Mouse (Mus musculus) intestine, embryonic 14.5 days (tissue): ENCODE measurements at regions not wholly inside any gene's neighbourhood (a gene's known extent, or its start where the extent isn't known, plus 50 kb on each side); places are given as distances from the start of the nearest gene placed in this dataset.

ENCODE experiments used
- ATAC-seq: fragments of 200-750 bp; cut with Nextera tagmentation; replicated peaks from 2 replicates; pipeline ENCODE4 v1.8.0; 2017; ENCODE audit warnings: low read depth, moderate number of reproducible peaks, moderate TSS enrichment, moderate library complexity; ENCODE audit not compliant: low FRiP score, low TSS enrichment
- DNase-seq: peaks from one replicate; pipeline ENCODE4 v3.0.0-alpha.2; 2018; ENCODE audit warnings: low spot score
- H3K27ac ChIP-seq: fragments of 300-500 bp; sonication (generic); 2 replicates; pipeline ENCODE4 v1.5.1; 2014; ENCODE audit warnings: low read depth, mild to moderate bottlenecking, control low read depth
- H3K27me3 ChIP-seq: fragments of 300-500 bp; sonication (generic); replicated peaks from 2 replicates; pipeline ENCODE4 v1.6.1; 2014; ENCODE audit warnings: low read length, control low read depth; ENCODE audit not compliant: control insufficient read depth, insufficient read depth
- H3K36me3 ChIP-seq: fragments of 300-500 bp; sonication (generic); 2 replicates; pipeline ENCODE4 v1.6.1; 2014; ENCODE audit warnings: low read length, control low read depth; ENCODE audit not compliant: control insufficient read depth, insufficient read depth
- H3K4me1 ChIP-seq: fragments of 300-500 bp; sonication (generic); replicated peaks from 2 replicates; pipeline ENCODE4 v1.6.1; 2014; ENCODE audit warnings: low read length, control low read depth, mixed read lengths; ENCODE audit not compliant: control insufficient read depth, insufficient read depth
- H3K4me2 ChIP-seq: fragments of 300-500 bp; sonication (generic); 2 replicates; pipeline ENCODE4 v1.6.1; 2014; ENCODE audit warnings: low read length
- H3K4me3 ChIP-seq: fragments of 300-500 bp; sonication (generic); 2 replicates; pipeline ENCODE4 v1.5.1; 2014; ENCODE audit warnings: low read depth, low read length, control low read depth, mixed read lengths
- H3K9ac ChIP-seq: fragments of 300-500 bp; sonication (generic); 2 replicates; pipeline ENCODE4 v1.6.1; 2014; ENCODE audit warnings: mild to moderate bottlenecking, low read length
- H3K9me3 ChIP-seq: fragments of 300-500 bp; sonication (generic); 2 replicates; pipeline ENCODE4 v1.6.1; 2016; ENCODE audit warnings: low read length, control low read depth; ENCODE audit not compliant: control insufficient read depth
- WGBS: fragments of 180-500 bp; shearing (Covaris S2); extraction: QIAGEN DNeasy Blood & Tissue Kit; methylation state at CpG from one replicate; pipeline ENCODE4 v1.1.7; 2014; 5-methylcytosine and 5-hydroxymethylcytosine counted together

DNA sequence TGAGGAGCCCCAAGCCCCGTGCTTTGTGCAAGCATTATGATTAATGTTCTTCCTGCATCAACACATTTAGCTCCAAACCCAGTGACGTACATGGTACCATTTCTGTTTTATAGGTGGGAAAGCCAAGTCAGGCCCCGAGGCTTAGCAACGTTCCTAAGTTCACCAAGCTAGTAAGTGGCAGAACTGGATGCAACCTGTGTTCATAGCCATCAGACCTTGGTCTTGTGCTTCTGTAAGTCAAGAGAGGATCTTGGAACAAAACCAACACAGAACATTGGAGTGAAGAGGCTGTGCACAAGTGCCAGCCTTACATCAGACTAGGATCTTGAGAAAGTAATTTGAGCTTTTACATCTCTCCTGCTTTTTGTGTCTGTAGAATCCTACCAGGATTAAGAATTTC lies 71.3 kb downstream of the Cdc7 start:
- no peak overlapping the region for H3K4me3 ChIP-seq
- no peak overlapping the region for H3K27ac ChIP-seq
- WGBS, result 41% methylated on average over 4 of the region's 4 CpGs
- no peak overlapping the region for H3K9ac ChIP-seq
- no peak for ATAC-seq
- DNase-seq, result no peak
- H3K36me3 ChIP-seq, result no peaks in the 10 kb centered on the region
- H3K27me3 ChIP-seq, result no peaks in the 10 kb centered on the region
- no peaks in the 10 kb centered on the region for H3K9me3 ChIP-seq
- peaks cover 33% of the 10 kb centered on the region for H3K4me1 ChIP-seq
- no peak overlapping the region for H3K4me2 ChIP-seq

- no peak overlapping the region; the same call in 1 of the 2 replicates for H3K4me2 ChIP-seq
- H3K9ac ChIP-seq, result no peak overlapping the region
- no peaks in the 10 kb centered on the region for H3K36me3 ChIP-seq
- peaks cover 36% of the 10 kb centered on the region for H3K4me1 ChIP-seq
- H3K9me3 ChIP-seq, result no peaks in the 10 kb centered on the region
- H3K27ac ChIP-seq, result no peak overlapping the region
- DNase-seq, result no peak
- no peak overlapping the region for H3K4me3 ChIP-seq
- no peak for ATAC-seq
- 46% methylated on average over 6 of the region's 6 CpGs for WGBS
- no peaks in the 10 kb centered on the region for H3K27me3 ChIP-seq
These were observed 71.7 kb downstream of the Cdc7 start for GRCm38 (mm10) chr5:107035782-107036181.

DNA sequence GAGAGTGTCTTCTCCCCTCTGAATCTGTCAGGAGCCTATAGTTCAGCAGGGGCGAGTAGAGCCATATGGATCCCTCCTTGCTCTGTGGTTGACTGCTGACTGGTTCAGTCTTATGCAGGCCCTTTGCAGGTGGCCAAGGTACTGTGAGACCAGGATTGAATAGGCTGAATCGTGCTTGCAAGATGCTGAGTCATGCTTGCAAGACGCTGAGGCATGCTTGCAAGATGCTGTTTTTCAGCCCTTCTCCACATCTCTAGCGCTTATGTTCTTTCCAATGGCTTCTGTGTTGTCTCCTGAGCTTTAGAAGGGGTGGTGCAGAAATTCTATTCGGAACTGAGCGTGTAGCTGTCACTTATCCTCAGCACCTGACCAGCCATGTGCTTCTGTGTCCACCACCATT lies 72.4 kb downstream of the Cdc7 start:
- WGBS, result 77% methylated on average over 6 of the region's 6 CpGs
- DNase-seq, result no peak
- H3K27ac ChIP-seq, result no peak overlapping the region
- H3K9me3 ChIP-seq, result no peaks in the 10 kb centered on the region
- H3K4me1 ChIP-seq, result peaks cover 39% of the 10 kb centered on the region
- H3K9ac ChIP-seq, result no peak overlapping the region
- H3K4me3 ChIP-seq, result no peak overlapping the region
- H3K4me2 ChIP-seq, result no peak overlapping the region
- no peaks in the 10 kb centered on the region for H3K36me3 ChIP-seq
- H3K27me3 ChIP-seq, result no peaks in the 10 kb centered on the region
- ATAC-seq, result no peak

- peaks cover 39% of the 10 kb centered on the region for H3K4me1 ChIP-seq
- H3K9me3 ChIP-seq, result no peaks in the 10 kb centered on the region
- DNase-seq (no peak), ATAC-seq (no peak)
- no peak overlapping the region for H3K27ac ChIP-seq
- H3K4me3 ChIP-seq, result no peak overlapping the region
- no peaks in the 10 kb centered on the region for H3K27me3 ChIP-seq
- H3K4me2 ChIP-seq, result no peak overlapping the region
- H3K36me3 ChIP-seq, result no peaks in the 10 kb centered on the region
- no peak overlapping the region for H3K9ac ChIP-seq
- WGBS, result 82% methylated on average over 6 of the region's 6 CpGs
These were observed 73.0 kb downstream of the Cdc7 start for GRCm38 (mm10) chr5:107037087-107037486.

- Histone ChIP-seq H3K27me3 (no peaks in the 10 kb centered on the region), H3K9me3 (no peaks in the 10 kb centered on the region), H3K9ac (no peak overlapping the region), H3K27ac (peak overlapping the region; percentile 79), H3K4me3 (no peak overlapping the region), H3K4me1 (peaks cover 39% of the 10 kb centered on the region), H3K36me3 (no peaks in the 10 kb centered on the region), H3K4me2 (no peak overlapping the region)
- no peak for ATAC-seq
- 94% methylated on average over 8 of the region's 8 CpGs for WGBS
- no peak for DNase-seq
These were observed 75.2 kb downstream of the Cdc7 start for GRCm38 (mm10) chr5:107039340-107039739.

DNA sequence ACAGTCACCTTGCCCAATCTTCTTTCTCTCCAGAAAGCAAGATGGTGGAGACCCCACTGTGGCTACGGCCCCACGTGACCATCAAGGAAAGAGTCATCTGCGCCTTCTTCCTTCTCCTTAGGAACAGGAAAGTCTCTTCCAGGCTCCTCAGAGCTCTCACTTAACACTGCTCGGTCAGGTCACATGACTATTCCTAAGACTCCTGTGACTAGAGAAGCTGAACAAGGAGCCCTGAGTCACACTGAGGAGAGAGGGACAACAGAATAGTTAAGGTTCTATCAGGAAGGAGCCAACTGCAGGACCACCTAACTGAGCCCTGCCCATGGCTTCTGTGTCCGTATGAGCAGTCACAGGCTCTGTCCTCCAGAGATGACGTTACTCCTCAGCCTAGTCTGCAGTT lies 75.8 kb downstream of the Cdc7 start:
- Histone ChIP-seq H3K27me3 (no peaks in the 10 kb centered on the region), H3K4me3 (no peak overlapping the region), H3K9ac (no peak overlapping the region), H3K4me1 (peaks cover 39% of the 10 kb centered on the region), H3K9me3 (no peaks in the 10 kb centered on the region), H3K36me3 (no peaks in the 10 kb centered on the region), H3K4me2 (no peak overlapping the region), H3K27ac (peak overlapping the region; percentile 79)
- peak; percentile 48 for ATAC-seq
- WGBS, result 72% methylated on average over 6 of the region's 6 CpGs
- DNase-seq, result no peak

- DNase-seq (no peak), ATAC-seq (0 out of 2 replicates have a peak, but pooled peaks have one; percentile 53)
- no peaks in the 10 kb centered on the region for H3K9me3 ChIP-seq
- WGBS, result 58% methylated on average over 10 of the region's 10 CpGs
- H3K27ac ChIP-seq, result peak overlapping the region; percentile 79
- H3K4me2 ChIP-seq, result no peak overlapping the region
- H3K36me3 ChIP-seq, result no peaks in the 10 kb centered on the region
- no peaks in the 10 kb centered on the region for H3K27me3 ChIP-seq
- no peak overlapping the region for H3K9ac ChIP-seq
- peaks cover 40% of the 10 kb centered on the region for H3K4me1 ChIP-seq
- no peak overlapping the region for H3K4me3 ChIP-seq
These were observed 76.4 kb downstream of the Cdc7 start for GRCm38 (mm10) chr5:107040489-107040888.

GRCm38 (mm10) chr5:107045163-107045562 lies 81.0 kb downstream of the Cdc7 start:
- Histone ChIP-seq H3K4me2 (no peak overlapping the region), H3K27me3 (no peaks in the 10 kb centered on the region), H3K4me3 (no peak overlapping the region), H3K9me3 (no peaks in the 10 kb centered on the region), H3K27ac (no peak overlapping the region), H3K4me1 (peaks cover 32% of the 10 kb centered on the region), H3K36me3 (no peaks in the 10 kb centered on the region), H3K9ac (no peak overlapping the region)
- WGBS, result 68% methylated on average over 10 of the region's 10 CpGs
- no peak for ATAC-seq
- DNase-seq, result no peak

- Histone ChIP-seq H3K27ac (peak overlapping the region; percentile 68; the same call in 1 of the 2 replicates), H3K36me3 (no peaks in the 10 kb centered on the region), H3K9me3 (no peaks in the 10 kb centered on the region), H3K27me3 (no peaks in the 10 kb centered on the region), H3K9ac (no peak overlapping the region), H3K4me3 (no peak overlapping the region), H3K4me2 (no peak overlapping the region), H3K4me1 (peaks cover 27% of the 10 kb centered on the region)
- 14% methylated on average over 4 of the region's 4 CpGs for WGBS
- 0 out of 2 replicates have a peak, but pooled peaks have one; percentile 11 for ATAC-seq
- no peak for DNase-seq
These were observed 82.4 kb downstream of the Cdc7 start for GRCm38 (mm10) chr5:107046501-107046931.
